Mouse (Mus musculus): ENCODE measurements around the gene Bsn.

DNA sequence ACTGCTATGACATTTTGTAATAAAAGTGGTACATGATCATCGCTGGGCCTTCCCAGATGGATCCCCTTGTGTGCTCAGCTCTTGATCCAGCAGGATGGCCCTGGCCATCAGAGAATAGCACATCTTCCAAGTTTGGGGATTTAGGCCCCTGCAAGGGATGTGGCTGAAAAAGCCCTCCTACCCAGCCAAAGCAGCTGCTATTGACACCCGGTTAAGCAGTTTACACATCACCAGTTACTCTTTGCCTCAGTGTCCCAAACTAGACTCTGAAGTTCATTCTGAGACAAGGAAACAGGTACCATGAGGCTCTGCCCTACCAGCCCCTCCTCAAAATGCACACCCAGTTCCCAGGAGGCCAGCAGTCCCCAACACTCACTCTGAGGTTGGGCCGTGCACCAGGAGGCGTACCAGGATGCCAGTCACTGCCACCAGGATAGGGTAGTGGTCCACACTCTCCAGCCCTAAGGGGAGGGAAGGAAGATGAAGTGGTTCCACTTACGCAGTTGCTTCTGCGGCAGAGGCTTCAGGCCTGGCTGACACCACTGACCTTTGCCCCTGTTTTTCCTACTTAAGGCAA lies 134.4 kb downstream of the Bsn start:
- TF ChIP-seq POLR2A (IDR thresholded peaks at IDR 0.05; ENCODE audit: low read depth, low read length) (no peak), CTCF (IDR thresholded peaks at IDR 0.05; ENCODE audit: extremely low read depth, insufficient read length, insufficient replicate concordance, low read depth, low read length) (no peak)

All from small intestine, adult 2 months (tissue).